Mouse (Mus musculus) stomach, postnatal 0 days (tissue): ENCODE results near the gene Abca13.

Source experiments
- CTCF ChIP-seq: IDR thresholded peaks from 2 replicates; pipeline ENCODE4 v1.5.1; 2016; ENCODE audit warnings: antibody characterized with exemption, low read depth, mild to moderate bottlenecking, moderate library complexity
- EP300 ChIP-seq: optimal IDR thresholded peaks from 2 replicates; pipeline ENCODE3; 2016; ENCODE audit warnings: antibody characterized with exemption

DNA sequence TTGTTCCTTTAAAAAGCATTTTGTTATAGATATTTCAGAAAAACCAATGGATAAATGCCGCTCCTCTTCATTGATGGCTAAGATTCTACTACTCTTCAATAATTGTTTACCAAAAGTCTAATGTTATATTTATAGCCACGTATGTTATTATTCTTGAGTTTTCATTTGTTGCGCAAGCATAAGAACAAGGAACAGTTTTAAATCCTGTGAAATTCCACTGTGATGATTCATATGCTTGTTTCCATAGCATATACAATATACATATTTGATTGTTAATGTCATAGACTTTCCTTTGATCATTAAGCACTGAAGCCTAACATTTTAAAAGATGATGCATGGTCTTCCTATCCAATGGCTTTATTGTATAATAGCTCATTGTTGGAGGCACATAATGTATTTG lies 3.1 kb downstream of the Abca13 start:
- no peak for TF ChIP-seq EP300
- TF ChIP-seq CTCF: no peak
